Mouse (Mus musculus) liver, postnatal 0 days (tissue): Measurements from ENCODE around the gene Rpl22. TPM values are rescaled to one million over a fixed set of nuclear protein-coding genes. Genes with fewer than 3 reads are reported as not detected.

Source experiments
- ATAC-seq: fragments of 200-750 bp; cut with Nextera tagmentation; 2 replicates; pipeline ENCODE4 v1.8.0; 2017; ENCODE audit warnings: mild to moderate bottlenecking, moderate library complexity
- DNase-seq: peaks from one replicate; pipeline ENCODE4 v3.0.0-alpha.2; 2016
- H3K27ac ChIP-seq: fragments of 300-500 bp; sonication (generic); 2 replicates; pipeline ENCODE4 v1.5.1; 2014; ENCODE audit warnings: antibody characterized with exemption, moderate library complexity, mild to moderate bottlenecking, low read depth
- H3K27me3 ChIP-seq: fragments of 300-500 bp; sonication (generic); 2 replicates; pipeline ENCODE4 v1.6.1; 2014; ENCODE audit warnings: low read length, control low read depth, mixed read lengths; ENCODE audit not compliant: insufficient read depth
- H3K36me3 ChIP-seq: fragments of 300-500 bp; sonication (generic); replicated peaks from 2 replicates; pipeline ENCODE4 v1.6.1; 2014; ENCODE audit warnings: mild to moderate bottlenecking, control low read depth, low read length, moderate library complexity, mixed read lengths; ENCODE audit not compliant: insufficient read depth
- H3K4me1 ChIP-seq: fragments of 300-500 bp; sonication (generic); 2 replicates; pipeline ENCODE4 v1.6.1; 2014; ENCODE audit warnings: antibody characterized with exemption, mild to moderate bottlenecking, control low read depth; ENCODE audit not compliant: insufficient read depth
- H3K4me2 ChIP-seq: fragments of 300-500 bp; sonication (generic); 2 replicates; pipeline ENCODE4 v1.6.1; 2014; ENCODE audit warnings: low read depth, mild to moderate bottlenecking, low read length, moderate library complexity, mixed read lengths
- H3K4me3 ChIP-seq: fragments of 300-500 bp; sonication (generic); 2 replicates; pipeline ENCODE4 v1.5.1; 2014; ENCODE audit warnings: low read depth, low read length
- H3K9ac ChIP-seq: fragments of 300-500 bp; sonication (generic); replicated peaks from 2 replicates; pipeline ENCODE4 v1.6.1; 2014; ENCODE audit warnings: mild to moderate bottlenecking, moderate library complexity
- H3K9me3 ChIP-seq: fragments of 300-500 bp; sonication (generic); 2 replicates; pipeline ENCODE4 v1.6.1; 2016; ENCODE audit warnings: mild to moderate bottlenecking, control low read depth, low read length, mixed read lengths
- CTCF ChIP-seq: sonication (generic); IDR thresholded peaks from 2 replicates; pipeline ENCODE4 v1.5.1; 2016; ENCODE audit warnings: antibody characterized with exemption, low read depth
- EP300 ChIP-seq: IDR thresholded peaks from 2 replicates; pipeline ENCODE4 v1.6.1; 2016; ENCODE audit warnings: antibody characterized with exemption, low read depth, mild to moderate bottlenecking
- WGBS: fragments of 180-500 bp; shearing (Covaris S2); extraction: QIAGEN DNeasy Blood & Tissue Kit; methylation state at CpG from one replicate; pipeline ENCODE4 v1.1.7; 2014; ENCODE audit not compliant: insufficient replicate concordance; 5-methylcytosine and 5-hydroxymethylcytosine counted together
- polyA plus RNA-seq: library from polyadenylated mRNA; unstranded; fragments of >200 nt; fragmentation: Nextera tagmentation; extraction: Ambion mirVana; gene quantifications from 2 replicates; pipeline ENCODE4 v1.2.1, GENCODE M21; 2015

Rpl22 gene
- polyA plus RNA-seq, 1 experiment from 2014 or later = 207 TPM

GRCm38 (mm10) chr4:152283186-152283950 is 42.2 kb upstream of the Rpl22 start:
- ATAC-seq = peak; percentile 87
- Histone ChIP-seq H3K9ac (no peak overlapping the region), H3K4me1 (peaks cover 7% of the 10 kb centered on the region), H3K4me3 (0 out of 2 replicates have a peak overlapping the region, but pooled peaks have one; percentile 1), H3K36me3 (no peaks in the 10 kb centered on the region), H3K4me2 (peak overlapping the region; percentile 0; the same call in 1 of the 2 replicates), H3K27ac (no peak overlapping the region), H3K27me3 (peaks cover 73% of the 10 kb centered on the region), H3K9me3 (no peaks in the 10 kb centered on the region)
- WGBS = 3% methylated on average over 70 of the region's 70 CpGs
- TF ChIP-seq EP300 = no peak
- peak; percentile 91 for TF ChIP-seq CTCF
- peak; percentile 87 for DNase-seq

GRCm38 (mm10) chr4:152285505-152285904 is 40.0 kb upstream of the Rpl22 start:
- 2% methylated on average over 10 of the region's 10 CpGs for WGBS
- H3K27me3 ChIP-seq = peaks cover 88% of the 10 kb centered on the region

GRCm38 (mm10) chr4:152286183-152286582 is 39.4 kb upstream of the Rpl22 start:
- Histone ChIP-seq H3K36me3 (no peaks in the 10 kb centered on the region), H3K9ac (no peak overlapping the region), H3K4me3 (no peak overlapping the region), H3K27me3 (peaks cover 91% of the 10 kb centered on the region), H3K9me3 (no peaks in the 10 kb centered on the region), H3K4me2 (no peak overlapping the region), H3K4me1 (peaks cover 7% of the 10 kb centered on the region), H3K27ac (no peak overlapping the region)
- ATAC-seq (no peak), DNase-seq (no peak)
- 7% methylated on average over 30 of the region's 32 CpGs for WGBS
- TF ChIP-seq CTCF = no peak

More at GRCm38 (mm10) chr4:152285505-152285904, 40.0 kb upstream of the Rpl22 start:
- peak; percentile 59 for DNase-seq
- ATAC-seq = no peak
- no peak overlapping the region for H3K27ac ChIP-seq
- TF ChIP-seq CTCF = peak; percentile 80
- TF ChIP-seq EP300 = no peak
- no peak overlapping the region for H3K9ac ChIP-seq
- no peak overlapping the region for H3K4me2 ChIP-seq
- H3K4me1 ChIP-seq = peaks cover 7% of the 10 kb centered on the region
- H3K36me3 ChIP-seq = no peaks in the 10 kb centered on the region
- H3K4me3 ChIP-seq = no peak overlapping the region
- H3K9me3 ChIP-seq = no peaks in the 10 kb centered on the region

GRCm38 (mm10) chr4:152286887-152287286 is 38.7 kb upstream of the Rpl22 start:
- H3K9ac ChIP-seq = no peak overlapping the region
- DNase-seq (peak; percentile 79), ATAC-seq (no peak; the same call in 1 of the 2 replicates)
- H3K9me3 ChIP-seq = no peaks in the 10 kb centered on the region
- H3K4me3 ChIP-seq = no peak overlapping the region
- TF ChIP-seq CTCF = no peak
- no peak for TF ChIP-seq EP300
- no peak overlapping the region for H3K27ac ChIP-seq
- WGBS = 6% methylated on average over 26 of the region's 26 CpGs
- no peaks in the 10 kb centered on the region for H3K36me3 ChIP-seq
- H3K4me2 ChIP-seq = no peak overlapping the region
- peaks cover 91% of the 10 kb centered on the region for H3K27me3 ChIP-seq
- peaks cover 7% of the 10 kb centered on the region for H3K4me1 ChIP-seq

- H3K27ac ChIP-seq = no peak overlapping the region
- peaks cover 7% of the 10 kb centered on the region for H3K4me1 ChIP-seq
- TF ChIP-seq EP300 (no peak), CTCF (no peak)
- peaks cover 90% of the 10 kb centered on the region for H3K27me3 ChIP-seq
- WGBS = 21% methylated on average over 19 of the region's 19 CpGs
- no peaks in the 10 kb centered on the region for H3K9me3 ChIP-seq
- no peak for DNase-seq
- H3K36me3 ChIP-seq = no peaks in the 10 kb centered on the region
- no peak overlapping the region for H3K4me3 ChIP-seq
- ATAC-seq = no peak
- no peak overlapping the region for H3K9ac ChIP-seq
- no peak overlapping the region for H3K4me2 ChIP-seq
Measured at GRCm38 (mm10) chr4:152287317-152288120, 38.0 kb upstream of the Rpl22 start.

GRCm38 (mm10) chr4:152288398-152288945 is 37.1 kb upstream of the Rpl22 start:
- Histone ChIP-seq H3K27ac (no peak overlapping the region), H3K4me1 (peaks cover 3% of the 10 kb centered on the region), H3K27me3 (peaks cover 91% of the 10 kb centered on the region), H3K36me3 (no peaks in the 10 kb centered on the region), H3K9ac (no peak overlapping the region), H3K4me3 (no peak overlapping the region), H3K4me2 (no peak overlapping the region), H3K9me3 (no peaks in the 10 kb centered on the region)
- DNase-seq = no peak
- TF ChIP-seq EP300 (no peak), CTCF (no peak)
- 55% methylated on average over 18 of the region's 18 CpGs for WGBS
- ATAC-seq = no peak
